Mouse (Mus musculus) midbrain, embryonic 11.5 days (tissue): ENCODE measurements around the gene Tmem151a. TPM values are rescaled to one million over a fixed set of nuclear protein-coding genes. Genes with fewer than 3 reads are reported as not detected.

Experiments used
- ATAC-seq: fragments of 200-750 bp; cut with Nextera tagmentation; 2 replicates; pipeline ENCODE4 v1.8.0; 2017; ENCODE audit warnings: moderate TSS enrichment, moderate library complexity; ENCODE audit not compliant: low FRiP score
- DNase-seq: peaks from one replicate; pipeline ENCODE4 v3.0.0; 2015; ENCODE audit warnings: low spot score; ENCODE audit errors: missing footprints
- H3K27ac ChIP-seq: fragments of 300-500 bp; sonication (generic); 2 replicates; pipeline ENCODE4 v1.5.1; 2014; ENCODE audit warnings: low read depth, low read length
- H3K27me3 ChIP-seq: fragments of 300-500 bp; sonication (generic); 2 replicates; pipeline ENCODE4 v1.6.1; 2014; ENCODE audit warnings: mild to moderate bottlenecking, low read length, moderate library complexity, mixed read lengths; ENCODE audit not compliant: control insufficient read depth, insufficient read depth
- H3K36me3 ChIP-seq: fragments of 300-500 bp; sonication (generic); 2 replicates; pipeline ENCODE4 v1.6.1; 2014; ENCODE audit warnings: mild to moderate bottlenecking, low read length, moderate library complexity, mixed read lengths; ENCODE audit not compliant: control insufficient read depth, insufficient read depth
- H3K4me1 ChIP-seq: fragments of 300-500 bp; sonication (generic); 2 replicates; pipeline ENCODE4 v1.6.1; 2014; ENCODE audit warnings: low read length; ENCODE audit not compliant: control insufficient read depth, insufficient read depth
- H3K4me2 ChIP-seq: fragments of 300-500 bp; sonication (generic); 2 replicates; pipeline ENCODE4 v1.6.1; 2014; ENCODE audit warnings: mild to moderate bottlenecking, moderate library complexity
- H3K4me3 ChIP-seq: fragments of 300-500 bp; sonication (generic); 2 replicates; pipeline ENCODE4 v1.5.1; 2014; ENCODE audit warnings: low read depth, low read length
- H3K9ac ChIP-seq: fragments of 300-500 bp; sonication (generic); 2 replicates; pipeline ENCODE4 v1.6.1; 2014; ENCODE audit warnings: low read length
- H3K9me3 ChIP-seq: fragments of 300-500 bp; sonication (generic); 2 replicates; pipeline ENCODE4 v1.6.1; 2016; ENCODE audit warnings: low read length; ENCODE audit not compliant: control insufficient read depth
- WGBS: fragments of 180-500 bp; shearing (Covaris S2); extraction: QIAGEN DNeasy Blood & Tissue Kit; methylation state at CpG from one replicate; pipeline ENCODE4 v1.1.7; 2014; 5-methylcytosine and 5-hydroxymethylcytosine counted together
- polyA plus RNA-seq: library from polyadenylated mRNA; unstranded; fragments of >200 nt; fragmentation: Nextera tagmentation; extraction: Ambion mirVana; gene quantifications from 2 replicates; pipeline ENCODE4 v1.2.1, GENCODE M21; 2014

The Tmem151a gene
- polyA plus RNA-seq, 1 experiment from 2014 or later, result 1.3 TPM

- Histone ChIP-seq H3K4me2 (peak overlapping the region; percentile 99), H3K9me3 (no peaks in the 10 kb centered on the region), H3K27me3 (no peaks in the 10 kb centered on the region), H3K27ac (peak overlapping the region; percentile 68), H3K9ac (peak overlapping the region; percentile 91), H3K4me3 (peak overlapping the region; percentile 69), H3K36me3 (peaks cover 11% of the 10 kb centered on the region; the same call in 1 of the 2 replicates), H3K4me1 (peaks cover 48% of the 10 kb centered on the region)
- WGBS, result 2% methylated on average over 29 of the region's 31 CpGs
- DNase-seq, result peak; percentile 93
- peak; percentile 10 for ATAC-seq
Measured at GRCm38 (mm10) chr19:5097521-5098362, 12.4 kb upstream of the Tmem151a start.

GRCm38 (mm10) chr19:5095887-5096474 lies 10.7 kb upstream of the Tmem151a start:
- Histone ChIP-seq H3K4me2 (peak overlapping the region; percentile 99), H3K9ac (peak overlapping the region; percentile 91), H3K27ac (peak overlapping the region; percentile 13; the same call in 1 of the 2 replicates), H3K36me3 (peaks cover 6% of the 10 kb centered on the region; the same call in 1 of the 2 replicates), H3K4me3 (peak overlapping the region; percentile 69; the same call in 1 of the 2 replicates), H3K27me3 (no peaks in the 10 kb centered on the region), H3K4me1 (peaks cover 48% of the 10 kb centered on the region), H3K9me3 (no peaks in the 10 kb centered on the region)
- ATAC-seq, result no peak
- DNase-seq, result peak; percentile 90
- 14% methylated on average over 9 of the region's 9 CpGs for WGBS

- H3K27me3 ChIP-seq, result no peaks in the 10 kb centered on the region
- peaks cover 7% of the 10 kb centered on the region; the same call in 1 of the 2 replicates for H3K36me3 ChIP-seq
- H3K27ac ChIP-seq, result no peak overlapping the region
- peak overlapping the region; percentile 99 for H3K4me2 ChIP-seq
- 40% methylated on average over 11 of the region's 11 CpGs for WGBS
- no peak overlapping the region for H3K9ac ChIP-seq
- DNase-seq, result peak; percentile 90
- peaks cover 48% of the 10 kb centered on the region for H3K4me1 ChIP-seq
- H3K9me3 ChIP-seq, result no peaks in the 10 kb centered on the region
- H3K4me3 ChIP-seq, result peak overlapping the region; percentile 12; the same call in 1 of the 2 replicates
- no peak for ATAC-seq
Measured at GRCm38 (mm10) chr19:5094746-5095417, 9.6 kb upstream of the Tmem151a start.

GRCm38 (mm10) chr19:5094243-5094632 lies 8.9 kb upstream of the Tmem151a start:
- Histone ChIP-seq H3K27me3 (no peaks in the 10 kb centered on the region), H3K36me3 (peaks cover 5% of the 10 kb centered on the region; the same call in 1 of the 2 replicates), H3K27ac (no peak overlapping the region), H3K4me2 (peak overlapping the region; percentile 99), H3K4me3 (peak overlapping the region; percentile 1; the same call in 1 of the 2 replicates), H3K9ac (no peak overlapping the region), H3K4me1 (peaks cover 51% of the 10 kb centered on the region), H3K9me3 (no peaks in the 10 kb centered on the region)
- ATAC-seq, result peak; percentile 74
- WGBS, result under 1% methylated on average over 21 of the region's 21 CpGs
- peak; percentile 100 for DNase-seq

GRCm38 (mm10) chr19:5093481-5094242 lies 8.3 kb upstream of the Tmem151a start:
- ATAC-seq (peak; percentile 1; the same call in 1 of the 2 replicates), DNase-seq (peak; percentile 87)
- Histone ChIP-seq H3K9me3 (no peaks in the 10 kb centered on the region), H3K27me3 (no peaks in the 10 kb centered on the region), H3K4me1 (peaks cover 51% of the 10 kb centered on the region), H3K36me3 (peaks cover 5% of the 10 kb centered on the region; the same call in 1 of the 2 replicates), H3K4me2 (no peak overlapping the region), H3K4me3 (no peak overlapping the region), H3K9ac (no peak overlapping the region), H3K27ac (no peak overlapping the region)
- WGBS, result 73% methylated on average over 12 of the region's 12 CpGs

- 89% methylated on average over 10 of the region's 10 CpGs for WGBS
- no peaks in the 10 kb centered on the region for H3K27me3 ChIP-seq
- H3K9ac ChIP-seq, result no peak overlapping the region
- H3K36me3 ChIP-seq, result peaks cover 5% of the 10 kb centered on the region; the same call in 1 of the 2 replicates
- peaks cover 43% of the 10 kb centered on the region for H3K4me1 ChIP-seq
- DNase-seq (no peak), ATAC-seq (no peak)
- no peak overlapping the region for H3K27ac ChIP-seq
- no peaks in the 10 kb centered on the region for H3K9me3 ChIP-seq
- no peak overlapping the region for H3K4me3 ChIP-seq
- no peak overlapping the region for H3K4me2 ChIP-seq
Measured at GRCm38 (mm10) chr19:5092083-5092482, 6.8 kb upstream of the Tmem151a start.

GRCm38 (mm10) chr19:5089324-5089723 lies 4.0 kb upstream of the Tmem151a start:
- H3K4me3 ChIP-seq, result peak overlapping the region; percentile 86
- H3K27ac ChIP-seq, result no peak overlapping the region
- peaks cover 5% of the 10 kb centered on the region; the same call in 1 of the 2 replicates for H3K36me3 ChIP-seq
- H3K27me3 ChIP-seq, result peaks cover 22% of the 10 kb centered on the region
- DNase-seq (no peak), ATAC-seq (no peak)
- no peaks in the 10 kb centered on the region for H3K9me3 ChIP-seq
- H3K4me2 ChIP-seq, result peak overlapping the region; percentile 83
- H3K4me1 ChIP-seq, result peaks cover 26% of the 10 kb centered on the region
- WGBS, result 86% methylated on average over 4 of the region's 4 CpGs
- peak overlapping the region; percentile 72; the same call in 1 of the 2 replicates for H3K9ac ChIP-seq
